Mouse (Mus musculus): Measurements from ENCODE around the gene Tmem123.
A peak's percentile ranks its signal among the peaks of the same experiment; 100 is the strongest.

The Tmem123 gene

GRCm38 (mm10) chr9:7763614-7764300 is at the start of gene Tmem123:
Tmem123 (plus strand) TSS chr9:7764041.
- DNase-seq: peak; percentile 96

- peak; percentile 12 for DNase-seq
Observed at GRCm38 (mm10) chr9:7714062-7714907, 49.6 kb upstream of the Tmem123 start.

GRCm38 (mm10) chr9:7714908-7715175 is 49.0 kb upstream of the Tmem123 start:
- DNase-seq: no peak

- no peak for DNase-seq
Observed at GRCm38 (mm10) chr9:7721543-7721942, 42.3 kb upstream of the Tmem123 start.

- DNase-seq: no peak
Observed at GRCm38 (mm10) chr9:7728997-7729396, 34.8 kb upstream of the Tmem123 start.

GRCm38 (mm10) chr9:7742696-7743095 is 21.1 kb upstream of the Tmem123 start:
- no peak for DNase-seq

- DNase-seq: no peak
Observed at GRCm38 (mm10) chr9:7744156-7744555, 19.7 kb upstream of the Tmem123 start.

- DNase-seq: no peak
Observed at GRCm38 (mm10) chr9:7748881-7749280, 15.0 kb upstream of the Tmem123 start.

GRCm38 (mm10) chr9:7749537-7749936 is 14.3 kb upstream of the Tmem123 start:
- no peak for DNase-seq

GRCm38 (mm10) chr9:7755889-7756423 is 7.9 kb upstream of the Tmem123 start:
- no peak for DNase-seq

- peak; percentile 22 for DNase-seq
Observed at GRCm38 (mm10) chr9:7761906-7762455, 1.9 kb upstream of the Tmem123 start.

GRCm38 (mm10) chr9:7762741-7763140 is 1.1 kb upstream of the Tmem123 start:
- DNase-seq: no peak

GRCm38 (mm10) chr9:7764463-7764871 is 626 bp downstream of the Tmem123 start:
- no peak for DNase-seq

- no peak for DNase-seq
Observed at GRCm38 (mm10) chr9:7765236-7765635, 1.4 kb downstream of the Tmem123 start.

- DNase-seq: no peak
Observed at GRCm38 (mm10) chr9:7766582-7766981, 2.7 kb downstream of the Tmem123 start.

GRCm38 (mm10) chr9:7767526-7767925 is 3.7 kb downstream of the Tmem123 start:
- no peak for DNase-seq

- no peak for DNase-seq
Observed at GRCm38 (mm10) chr9:7769081-7769480, 5.2 kb downstream of the Tmem123 start.

- no peak for DNase-seq
Observed at GRCm38 (mm10) chr9:7769491-7769890, 5.7 kb downstream of the Tmem123 start.

- no peak for DNase-seq
Observed at GRCm38 (mm10) chr9:7772361-7772760, 8.5 kb downstream of the Tmem123 start.

- no peak for DNase-seq
Observed at GRCm38 (mm10) chr9:7772773-7773454, 9.1 kb downstream of the Tmem123 start.

GRCm38 (mm10) chr9:7773686-7774085 is 9.8 kb downstream of the Tmem123 start:
- no peak for DNase-seq

- no peak for DNase-seq
Observed at GRCm38 (mm10) chr9:7774538-7774937, 10.7 kb downstream of the Tmem123 start.

GRCm38 (mm10) chr9:7775011-7775410 is 11.2 kb downstream of the Tmem123 start:
- DNase-seq: no peak

Measured in cerebellum, adult 11 months (tissue).